Mouse (Mus musculus) forebrain, embryonic 16.5 days (tissue): ENCODE results near the gene Snd1. TPM values are rescaled to one million over a fixed set of nuclear protein-coding genes. Genes with fewer than 3 reads are reported as not detected.
A peak's percentile ranks its signal among the peaks of the same experiment; 100 is the strongest.

ENCODE experiments used
- ATAC-seq: fragments of 200-750 bp; cut with Nextera tagmentation; 2 replicates; pipeline ENCODE4 v1.8.0; 2017; ENCODE audit warnings: mild to moderate bottlenecking, moderate library complexity
- H3K27ac ChIP-seq: fragments of 300-500 bp; sonication (generic); 2 replicates; pipeline ENCODE4 v1.5.1; 2014; ENCODE audit warnings: low read length, control low read depth
- H3K27me3 ChIP-seq: fragments of 300-500 bp; sonication (generic); replicated peaks from 2 replicates; pipeline ENCODE4 v1.6.1; 2014; ENCODE audit warnings: low read length; ENCODE audit not compliant: control insufficient read depth, insufficient read depth
- H3K36me3 ChIP-seq: fragments of 300-500 bp; sonication (generic); 2 replicates; pipeline ENCODE4 v1.6.1; 2014; ENCODE audit not compliant: control insufficient read depth, insufficient read depth
- H3K4me1 ChIP-seq: fragments of 300-500 bp; sonication (generic); replicated peaks from 2 replicates; pipeline ENCODE4 v1.6.1; 2014; ENCODE audit warnings: low read length; ENCODE audit not compliant: control insufficient read depth, insufficient read depth
- H3K4me2 ChIP-seq: fragments of 300-500 bp; sonication (generic); 2 replicates; pipeline ENCODE4 v1.6.1; 2014; ENCODE audit warnings: mild to moderate bottlenecking, low read length, control low read depth
- H3K4me3 ChIP-seq: fragments of 300-500 bp; sonication (generic); replicated peaks from 2 replicates; pipeline ENCODE4 v1.5.1; 2014; ENCODE audit warnings: mild to moderate bottlenecking, low read length, control low read depth
- H3K9ac ChIP-seq: fragments of 300-500 bp; sonication (generic); replicated peaks from 2 replicates; pipeline ENCODE4 v1.6.1; 2014; ENCODE audit warnings: low read depth, low read length, control low read depth
- H3K9me3 ChIP-seq: fragments of 300-500 bp; sonication (generic); 2 replicates; pipeline ENCODE4 v1.6.1; 2016; ENCODE audit warnings: low read length; ENCODE audit not compliant: control insufficient read depth
- WGBS: fragments of 180-500 bp; shearing (Covaris S2); extraction: QIAGEN DNeasy Blood & Tissue Kit; methylation state at CpG from one replicate; pipeline ENCODE4 v1.1.7; 2014; 5-methylcytosine and 5-hydroxymethylcytosine counted together
- polyA plus RNA-seq: library from polyadenylated mRNA; unstranded; fragments of >200 nt; fragmentation: Nextera tagmentation; extraction: Ambion mirVana; gene quantifications from 2 replicates; pipeline ENCODE4 v1.2.1, GENCODE M21; 2015

Gene Snd1
- polyA plus RNA-seq, 1 experiment from 2014 or later = 81.0 TPM

DNA sequence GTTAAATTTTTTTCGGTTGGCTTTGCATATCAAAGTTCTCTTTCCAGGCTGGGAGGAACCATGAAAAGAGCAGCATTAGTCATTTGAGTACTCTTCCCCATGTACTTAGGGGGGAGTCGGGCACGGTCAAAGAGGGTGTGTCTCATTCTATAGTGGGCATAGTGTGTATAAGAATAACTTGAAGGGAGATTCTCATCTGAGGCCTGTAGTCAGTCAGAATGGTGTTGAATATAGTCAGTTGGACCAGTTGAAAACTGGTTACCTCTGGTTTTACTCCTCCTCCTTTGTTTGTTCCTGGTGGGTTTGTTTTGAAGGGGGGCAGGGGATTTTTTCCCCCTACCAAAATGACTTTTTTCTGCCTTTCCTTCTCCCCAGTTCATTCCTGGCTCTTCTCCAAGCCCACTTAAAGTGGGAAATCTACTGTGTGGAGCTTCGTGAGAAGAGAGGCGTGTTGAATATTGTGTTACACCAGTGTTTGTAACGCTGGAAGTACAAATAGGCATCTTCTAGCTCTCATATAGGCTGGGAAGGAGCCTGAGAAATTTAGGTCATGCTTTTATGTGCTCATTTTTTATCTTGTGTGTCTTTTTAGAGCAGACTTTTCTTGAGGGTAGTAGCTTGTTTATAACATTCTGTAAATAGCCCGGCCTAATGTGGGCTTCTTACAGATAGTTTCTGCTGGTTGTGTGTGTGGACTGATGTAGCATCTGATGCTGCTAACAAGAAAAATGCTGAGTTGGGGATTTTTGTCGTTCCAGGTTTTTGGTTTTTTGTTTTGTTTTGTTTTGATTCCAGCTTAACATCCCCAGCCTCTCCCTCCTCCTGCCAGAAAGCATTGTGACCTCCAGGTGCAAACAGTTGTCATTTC is 231.4 kb downstream of the Snd1 start:
- WGBS = 56% methylated on average over 8 of the region's 8 CpGs
- Histone ChIP-seq H3K4me2 (no peak overlapping the region), H3K9me3 (no peaks in the 10 kb centered on the region), H3K4me1 (peaks cover 29% of the 10 kb centered on the region), H3K27ac (no peak overlapping the region), H3K4me3 (no peak overlapping the region), H3K36me3 (no peaks in the 10 kb centered on the region), H3K27me3 (no peaks in the 10 kb centered on the region), H3K9ac (no peak overlapping the region)
- peak; percentile 12; the same call in 1 of the 2 replicates for ATAC-seq

DNA sequence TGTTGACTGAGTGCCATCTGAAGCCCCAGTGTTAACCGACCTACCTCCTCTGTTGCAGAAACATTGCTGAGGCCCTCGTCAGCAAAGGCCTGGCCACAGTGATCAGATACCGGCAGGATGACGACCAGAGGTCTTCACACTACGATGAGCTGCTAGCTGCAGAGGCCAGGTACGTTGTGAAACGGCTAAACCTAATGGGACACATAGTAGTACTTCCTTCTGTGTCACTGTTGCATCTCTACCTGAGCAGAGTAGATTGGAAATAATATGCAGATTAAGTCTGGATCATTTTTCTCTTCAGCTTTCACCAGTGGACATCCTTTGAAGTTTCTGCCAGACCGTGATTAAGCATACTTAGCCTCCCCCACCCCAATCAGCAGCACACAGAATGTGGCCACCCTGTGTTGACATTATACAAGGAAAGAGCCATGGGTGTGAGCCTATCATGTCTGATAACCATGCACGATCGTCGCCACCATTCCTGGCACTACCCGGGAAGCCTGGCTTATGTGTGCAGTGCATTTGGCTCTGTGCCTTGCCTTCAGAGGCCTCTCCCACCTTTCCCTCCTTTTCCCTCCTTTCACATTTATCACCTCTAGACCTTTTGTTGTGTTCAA is 232.1 kb downstream of the Snd1 start:
- Histone ChIP-seq H3K9ac (no peak overlapping the region), H3K4me2 (no peak overlapping the region), H3K4me3 (no peak overlapping the region), H3K27ac (no peak overlapping the region), H3K4me1 (peaks cover 29% of the 10 kb centered on the region), H3K36me3 (no peaks in the 10 kb centered on the region), H3K9me3 (no peaks in the 10 kb centered on the region), H3K27me3 (no peaks in the 10 kb centered on the region)
- WGBS = 67% methylated on average over 12 of the region's 12 CpGs
- ATAC-seq = peak; percentile 41; the same call in 1 of the 2 replicates

DNA sequence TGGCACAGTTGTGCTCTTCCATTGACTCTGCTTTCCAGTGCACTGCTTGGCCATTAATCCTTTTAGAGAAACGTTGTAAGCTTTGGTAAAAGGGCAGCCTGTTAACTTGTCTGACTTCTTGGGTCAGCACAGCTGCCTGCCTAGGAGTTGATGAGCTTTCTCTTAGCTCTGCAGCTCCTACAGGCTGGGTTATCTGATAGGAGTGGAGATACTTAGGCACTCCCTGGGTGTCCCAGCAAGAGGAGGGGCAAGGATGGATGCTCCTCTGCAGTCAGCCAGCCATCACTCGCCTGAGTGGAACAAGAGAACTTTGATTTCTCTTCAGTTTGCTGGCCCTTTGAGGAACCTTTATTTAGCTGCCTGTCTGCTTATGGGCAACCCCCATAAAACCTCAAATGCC is 235.1 kb downstream of the Snd1 start:
- H3K4me3 ChIP-seq = no peak overlapping the region
- H3K4me2 ChIP-seq = no peak overlapping the region
- H3K36me3 ChIP-seq = no peaks in the 10 kb centered on the region
- no peak overlapping the region for H3K9ac ChIP-seq
- WGBS = 19% methylated on average over 2 of the region's 2 CpGs
- no peak overlapping the region for H3K27ac ChIP-seq
- ATAC-seq = no peak
- no peaks in the 10 kb centered on the region for H3K27me3 ChIP-seq
- H3K9me3 ChIP-seq = no peaks in the 10 kb centered on the region
- H3K4me1 ChIP-seq = peaks cover 24% of the 10 kb centered on the region

DNA sequence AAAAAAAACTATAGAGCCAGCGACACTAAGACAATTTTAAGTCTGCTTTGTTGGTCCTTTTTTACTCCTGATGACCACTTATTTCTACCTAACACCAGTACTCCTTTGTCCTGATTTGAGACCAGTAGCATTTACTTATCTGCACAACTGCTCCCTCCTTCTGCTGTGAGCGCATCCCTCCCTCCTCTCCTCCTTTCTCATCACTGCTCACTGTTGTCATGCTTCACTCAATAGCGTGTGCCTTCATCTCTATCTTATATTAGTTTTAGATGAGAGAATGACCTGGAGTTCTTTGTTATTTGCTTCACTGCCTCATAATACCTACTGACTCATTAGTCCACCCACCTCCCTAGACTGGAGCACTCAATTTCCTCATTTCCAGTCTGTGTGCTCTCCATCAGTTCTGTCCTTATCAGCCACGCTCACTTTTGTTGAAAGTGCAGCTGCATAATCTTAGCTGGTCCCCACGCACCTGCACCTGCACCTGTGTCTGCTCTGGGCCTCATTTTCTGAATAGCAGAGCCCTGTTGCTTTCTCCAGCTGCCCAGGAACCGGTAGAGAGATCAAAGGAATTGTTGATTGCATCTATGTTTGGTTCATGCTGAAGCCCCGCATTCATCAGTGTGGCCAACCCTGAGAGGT is 242.4 kb downstream of the Snd1 start:
- Histone ChIP-seq H3K9me3 (no peaks in the 10 kb centered on the region), H3K4me2 (no peak overlapping the region), H3K9ac (no peak overlapping the region), H3K4me1 (peaks cover 6% of the 10 kb centered on the region; the same call in 1 of the 2 replicates), H3K27me3 (no peaks in the 10 kb centered on the region), H3K27ac (no peak overlapping the region), H3K4me3 (no peak overlapping the region), H3K36me3 (no peaks in the 10 kb centered on the region)
- 33% methylated on average over 7 of the region's 7 CpGs for WGBS
- ATAC-seq = peak; percentile 20; the same call in 1 of the 2 replicates

DNA sequence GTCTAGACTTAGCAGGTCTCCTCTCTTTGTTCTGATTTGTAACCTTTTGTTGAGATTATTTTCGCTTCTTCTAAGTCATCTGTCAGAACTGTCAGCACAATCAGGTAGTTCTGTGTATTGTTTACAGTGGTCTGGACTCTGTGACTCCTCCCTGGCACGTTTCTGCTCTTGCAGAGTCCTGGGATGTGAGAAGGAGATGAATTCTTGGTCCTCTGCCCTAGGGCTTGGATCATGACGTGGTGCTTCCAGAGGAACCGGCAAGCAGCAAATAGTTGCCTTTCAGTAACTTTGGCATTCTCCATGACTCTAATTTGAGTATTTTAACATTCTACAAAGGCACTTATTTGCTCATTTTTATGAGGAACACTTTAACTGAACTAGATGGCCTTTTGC is 242.9 kb downstream of the Snd1 start:
- no peak overlapping the region for H3K27ac ChIP-seq
- H3K36me3 ChIP-seq = no peaks in the 10 kb centered on the region
- 0 out of 2 replicates have a peak, but pooled peaks have one; percentile 20 for ATAC-seq
- H3K4me3 ChIP-seq = no peak overlapping the region
- no peak overlapping the region for H3K4me2 ChIP-seq
- 26% methylated on average over 4 of the region's 4 CpGs for WGBS
- H3K9me3 ChIP-seq = no peaks in the 10 kb centered on the region
- no peak overlapping the region for H3K9ac ChIP-seq
- H3K4me1 ChIP-seq = peaks cover 6% of the 10 kb centered on the region; the same call in 1 of the 2 replicates
- no peaks in the 10 kb centered on the region for H3K27me3 ChIP-seq

- no peak overlapping the region for H3K4me2 ChIP-seq
- no peak for ATAC-seq
- WGBS = 91% methylated on average over 9 of the region's 9 CpGs
- H3K9me3 ChIP-seq = no peaks in the 10 kb centered on the region
- no peaks in the 10 kb centered on the region for H3K27me3 ChIP-seq
- no peak overlapping the region for H3K4me3 ChIP-seq
- H3K4me1 ChIP-seq = peaks cover 6% of the 10 kb centered on the region; the same call in 1 of the 2 replicates
- no peak overlapping the region for H3K27ac ChIP-seq
- no peaks in the 10 kb centered on the region for H3K36me3 ChIP-seq
- H3K9ac ChIP-seq = no peak overlapping the region
These were observed 245.6 kb downstream of the Snd1 start for GRCm38 (mm10) chr6:28720391-28721171.

GRCm38 (mm10) chr6:28723059-28723458 is 248.1 kb downstream of the Snd1 start:
- no peak overlapping the region for H3K4me3 ChIP-seq
- no peaks in the 10 kb centered on the region for H3K9me3 ChIP-seq
- H3K4me2 ChIP-seq = no peak overlapping the region
- no peak overlapping the region for H3K27ac ChIP-seq
- no peaks in the 10 kb centered on the region for H3K4me1 ChIP-seq
- H3K27me3 ChIP-seq = no peaks in the 10 kb centered on the region
- 13% methylated on average over 2 of the region's 2 CpGs for WGBS
- no peaks in the 10 kb centered on the region for H3K36me3 ChIP-seq
- ATAC-seq = no peak
- H3K9ac ChIP-seq = no peak overlapping the region

GRCm38 (mm10) chr6:28724776-28725175 is 249.8 kb downstream of the Snd1 start:
- WGBS = 53% methylated on average over 5 of the region's 5 CpGs
- ATAC-seq = no peak
- H3K4me3 ChIP-seq = no peak overlapping the region
- no peaks in the 10 kb centered on the region for H3K9me3 ChIP-seq
- no peak overlapping the region for H3K9ac ChIP-seq
- H3K27ac ChIP-seq = no peak overlapping the region
- H3K4me1 ChIP-seq = peaks cover 9% of the 10 kb centered on the region
- no peaks in the 10 kb centered on the region for H3K27me3 ChIP-seq
- H3K4me2 ChIP-seq = no peak overlapping the region
- H3K36me3 ChIP-seq = no peaks in the 10 kb centered on the region
